Mouse (Mus musculus): ENCODE data around the gene Lsamp. TPM values are rescaled to one million over a fixed set of nuclear protein-coding genes. Genes with fewer than 3 reads are reported as not detected.

Gene Lsamp
- total RNA-seq, 2 experiments from 2014 or later, result not detected

DNA sequence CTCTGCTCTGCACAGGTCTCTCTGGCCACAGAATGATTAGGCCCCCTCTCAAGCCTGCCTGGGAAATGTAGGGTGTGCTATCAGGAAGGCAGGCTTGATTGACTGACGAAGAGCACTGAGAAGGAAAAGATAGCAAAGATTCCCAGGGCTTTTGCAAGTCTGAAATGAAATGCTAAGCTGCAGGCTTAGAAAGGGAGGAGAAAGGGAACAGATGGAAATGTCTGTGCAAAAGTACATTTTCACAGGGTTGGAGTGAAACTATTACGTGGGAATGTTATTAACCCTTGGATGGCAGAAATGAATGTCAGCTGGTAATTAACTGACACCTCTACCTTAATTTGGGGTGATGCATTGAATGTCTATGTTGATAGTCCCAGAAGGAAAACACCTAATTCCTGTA, 248.9 kb downstream of the Lsamp start:
- ATAC-seq (replicated peaks; ENCODE audit: low FRiP score, low TSS enrichment, poor library complexity, severe bottlenecking), result no peak

DNA sequence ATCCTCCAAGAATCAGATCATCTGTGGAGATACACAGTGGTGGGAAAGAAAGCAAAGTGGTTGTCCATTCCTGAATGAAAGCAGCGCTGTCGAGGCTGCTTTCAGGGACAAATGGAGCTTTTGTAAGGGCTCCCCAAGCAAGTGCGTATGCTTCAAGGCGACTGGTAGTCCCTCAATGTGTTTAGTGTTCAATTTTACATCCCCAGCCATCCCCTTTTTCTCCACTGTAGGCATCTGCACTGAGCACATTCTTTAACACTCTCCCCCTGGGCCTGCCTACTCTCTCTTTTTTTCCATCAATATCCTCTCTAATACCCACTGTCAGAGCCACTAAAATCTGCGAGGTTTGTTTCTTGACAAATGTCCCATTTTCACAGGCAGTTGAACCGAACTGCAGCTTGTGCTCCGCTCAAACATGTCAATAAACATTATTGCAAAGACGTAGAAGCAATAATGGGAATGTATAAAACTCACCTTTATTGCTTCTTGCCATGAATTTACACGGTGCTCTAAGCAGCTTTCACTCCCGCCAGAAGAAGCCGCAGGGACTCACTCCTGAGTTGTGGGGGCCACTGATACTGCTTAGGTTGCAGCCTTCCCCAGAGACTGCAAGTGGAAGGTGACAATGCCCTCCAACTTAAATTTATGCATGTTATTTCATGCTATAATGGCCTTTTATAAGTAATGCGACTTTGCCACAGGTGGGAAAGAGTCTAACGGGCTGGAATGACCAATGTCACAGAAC, 250.2 kb downstream of the Lsamp start:
- no peak for ATAC-seq (replicated peaks; ENCODE audit: low FRiP score, low TSS enrichment, poor library complexity, severe bottlenecking)

DNA sequence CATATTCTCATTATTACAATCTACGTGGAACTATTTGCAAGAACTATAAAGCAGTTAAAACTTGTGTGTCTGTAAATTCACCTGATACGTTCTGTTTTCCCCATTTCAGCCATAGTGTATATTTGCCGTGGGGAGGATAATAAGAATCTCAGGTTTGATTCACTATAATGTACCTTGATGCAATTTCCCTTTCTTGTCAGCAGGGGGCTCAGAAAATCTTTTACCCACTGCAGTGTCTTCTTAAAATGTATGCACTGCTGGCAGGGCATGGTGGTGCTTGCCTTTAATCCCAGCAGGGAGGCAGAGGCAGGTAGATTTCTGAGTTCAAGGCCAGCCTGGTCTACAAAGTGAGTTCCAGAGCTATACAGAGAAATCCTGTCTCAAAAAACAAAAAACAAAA, 287.7 kb downstream of the Lsamp start:
- ATAC-seq (replicated peaks; ENCODE audit: low FRiP score, low TSS enrichment, poor library complexity, severe bottlenecking), result 0 out of 2 replicates have a peak, but pooled peaks have one; percentile 59

DNA sequence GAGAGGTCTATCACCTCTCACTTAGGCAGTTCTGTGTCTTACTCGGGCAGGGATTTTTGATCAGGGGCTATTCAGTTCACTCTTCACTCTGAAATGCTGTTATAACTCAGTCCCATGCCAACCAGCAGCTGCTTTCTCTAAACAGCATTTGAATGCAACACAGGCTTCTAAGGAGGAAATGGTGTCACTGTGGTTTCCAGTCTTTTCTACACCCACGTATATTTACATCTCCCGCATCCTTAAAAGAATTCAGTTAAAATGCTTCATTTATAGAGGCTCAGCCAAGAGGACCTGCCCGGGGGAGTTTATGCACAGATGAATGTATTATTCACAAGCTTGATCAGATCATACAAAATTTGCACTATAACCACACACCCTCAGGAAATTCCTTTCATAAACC, 306.0 kb downstream of the Lsamp start:
- no peak for ATAC-seq (replicated peaks; ENCODE audit: low FRiP score, low TSS enrichment, poor library complexity, severe bottlenecking)

DNA sequence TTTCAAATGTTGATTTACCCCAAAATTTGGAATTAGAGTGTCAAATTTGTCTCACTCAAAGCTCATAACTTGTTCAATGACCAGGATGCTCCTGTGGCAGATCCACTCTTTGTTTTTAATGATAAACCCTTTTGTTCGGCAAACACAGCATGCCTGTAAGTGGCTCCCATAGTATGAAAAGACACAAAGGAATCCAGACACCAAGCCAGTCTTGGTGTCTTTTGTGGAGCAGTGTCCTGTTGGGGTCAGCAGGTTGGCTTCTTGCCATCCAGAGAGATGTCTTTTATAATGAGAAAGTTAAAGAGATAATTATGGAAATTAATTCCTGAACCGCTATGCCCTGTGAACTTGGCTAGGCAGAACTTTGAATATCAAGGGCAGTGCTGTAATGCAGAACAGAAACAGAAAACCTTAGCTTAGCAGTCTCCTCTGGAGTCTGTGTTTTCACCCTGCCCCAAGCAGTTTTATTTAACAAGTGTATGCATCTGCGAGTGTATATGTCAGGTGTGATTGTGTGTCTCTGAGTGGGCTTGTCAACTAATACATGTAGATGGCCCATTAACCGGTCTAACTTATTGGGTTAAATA, 310.2 kb downstream of the Lsamp start:
- ATAC-seq (replicated peaks; ENCODE audit: low FRiP score, low TSS enrichment, poor library complexity, severe bottlenecking), result no peak

DNA sequence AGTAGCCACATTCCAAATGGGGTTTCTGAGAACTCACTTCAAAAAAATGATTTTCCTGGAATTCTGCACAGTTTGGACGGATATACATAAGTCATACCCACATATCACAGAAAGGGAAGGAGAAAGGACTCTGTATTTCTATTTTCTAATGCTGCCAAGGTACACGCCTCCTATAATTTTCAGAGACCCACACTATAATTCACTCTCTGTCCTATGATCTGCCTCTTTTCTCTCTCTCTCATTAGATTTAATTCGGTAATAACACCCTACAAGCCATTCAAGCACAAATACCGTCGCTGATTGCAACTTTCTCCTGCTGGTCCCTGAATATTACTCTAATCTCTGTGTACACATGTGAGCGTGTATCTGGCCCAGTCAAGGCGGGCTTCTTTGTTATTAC, 311.1 kb downstream of the Lsamp start:
- ATAC-seq (replicated peaks; ENCODE audit: low FRiP score, low TSS enrichment, poor library complexity, severe bottlenecking), result no peak

DNA sequence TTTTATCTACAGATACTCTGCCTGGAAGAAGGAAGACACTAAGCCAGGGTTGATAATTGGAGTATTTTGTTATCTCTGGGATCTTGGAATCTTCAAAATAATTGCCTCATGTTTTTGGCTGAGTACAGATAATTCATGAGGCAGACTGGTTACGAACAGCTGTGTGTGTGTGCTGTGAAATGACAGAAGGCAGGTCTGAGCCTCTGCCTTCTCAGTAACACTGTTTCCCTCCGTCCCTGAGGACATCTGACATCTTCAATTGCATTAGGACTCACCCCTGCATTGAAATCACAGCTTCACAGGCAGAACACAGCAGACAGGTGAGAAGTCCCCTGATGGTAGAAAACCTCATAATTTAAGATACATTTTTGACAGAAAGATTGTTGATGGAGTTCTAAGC, 323.5 kb downstream of the Lsamp start:
- ATAC-seq (replicated peaks; ENCODE audit: low FRiP score, low TSS enrichment, poor library complexity, severe bottlenecking), result no peak

DNA sequence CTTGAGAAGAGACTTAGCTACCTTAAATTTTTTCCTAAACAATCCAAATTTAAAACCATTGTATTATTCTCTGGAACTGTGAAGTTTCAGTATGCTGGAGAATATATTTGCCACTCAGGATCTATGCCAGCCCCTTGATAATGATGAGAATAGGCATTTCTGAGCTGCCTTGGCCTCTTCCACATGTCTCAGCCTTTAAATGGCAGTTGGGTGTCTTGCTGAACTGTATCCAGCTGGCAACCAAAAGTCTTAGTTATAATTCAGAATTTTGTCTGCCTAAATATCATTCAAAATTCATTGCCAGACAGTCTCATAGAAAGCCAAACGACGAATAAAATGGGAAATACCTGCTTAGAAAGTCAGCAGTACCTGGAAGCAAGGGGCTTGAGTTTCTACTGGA, 332.0 kb downstream of the Lsamp start:
- no peak for ATAC-seq (replicated peaks; ENCODE audit: low FRiP score, low TSS enrichment, poor library complexity, severe bottlenecking)

DNA sequence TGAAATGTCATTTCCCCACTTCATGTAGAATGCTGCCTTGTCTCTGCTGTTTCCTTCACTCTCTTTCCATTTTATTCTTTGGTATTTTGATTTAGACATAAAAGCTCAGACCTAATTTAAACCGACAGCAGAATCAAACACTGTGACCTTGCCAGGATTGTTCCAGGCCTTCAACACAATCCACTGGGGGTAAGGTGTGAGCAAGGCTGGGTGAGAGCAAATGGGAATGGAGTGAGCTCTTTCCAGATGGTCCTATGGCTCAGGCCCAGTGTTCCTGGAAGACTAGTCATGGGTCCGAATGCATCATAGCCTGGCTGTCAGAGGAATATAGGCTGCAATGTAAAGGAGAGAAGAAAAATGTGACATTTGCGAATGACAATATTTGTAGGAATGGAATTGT, 340.6 kb downstream of the Lsamp start:
- no peak for ATAC-seq (replicated peaks; ENCODE audit: low FRiP score, low TSS enrichment, poor library complexity, severe bottlenecking)

DNA sequence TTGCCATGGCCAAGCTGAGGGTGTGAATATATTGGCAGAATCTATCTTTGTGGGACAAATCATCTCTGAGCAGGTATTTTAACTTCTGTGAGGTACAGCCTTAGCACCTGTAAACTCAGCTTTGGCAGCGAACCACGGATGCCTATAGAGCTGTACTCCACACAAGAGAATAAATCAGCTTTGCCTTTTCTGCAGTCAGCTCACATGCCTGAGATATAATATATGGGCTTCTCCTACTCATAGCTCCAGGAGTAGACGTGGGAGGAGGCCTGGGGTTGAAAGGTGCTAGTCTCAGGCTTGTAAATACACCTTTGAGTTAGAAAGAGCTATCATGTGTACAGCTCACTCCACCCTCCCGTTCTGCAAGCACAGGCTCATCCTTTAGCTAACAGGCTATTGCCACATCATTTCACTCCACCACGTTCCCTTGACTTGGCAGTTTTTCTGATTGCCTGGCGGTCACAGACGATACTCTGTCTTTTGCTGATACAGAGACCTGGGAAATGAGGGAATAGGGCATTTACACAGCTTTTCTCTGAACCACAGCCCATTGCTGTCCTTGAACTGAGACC, 344.2 kb downstream of the Lsamp start:
- ATAC-seq (replicated peaks; ENCODE audit: low FRiP score, low TSS enrichment, poor library complexity, severe bottlenecking), result no peak

DNA sequence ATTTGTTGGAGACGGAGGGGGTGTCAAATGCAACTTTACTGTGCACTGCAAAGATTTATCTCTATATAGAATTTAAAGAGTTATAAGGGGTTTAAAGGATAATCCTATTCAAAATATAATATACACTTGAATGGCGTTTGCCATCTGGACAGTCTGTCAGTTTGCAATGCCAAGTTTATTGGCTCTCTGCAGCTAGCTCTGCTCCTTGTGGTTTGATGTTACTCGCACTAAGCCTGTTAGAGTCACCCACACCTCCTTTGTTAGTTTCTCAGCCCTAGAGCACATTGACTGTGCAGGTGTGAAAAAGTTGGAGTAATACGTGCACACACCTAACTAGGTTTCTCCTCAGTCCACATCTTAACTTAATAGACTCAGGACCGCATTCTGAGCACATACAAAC, 385.5 kb downstream of the Lsamp start:
- no peak for ATAC-seq (replicated peaks; ENCODE audit: low FRiP score, low TSS enrichment, poor library complexity, severe bottlenecking)

DNA sequence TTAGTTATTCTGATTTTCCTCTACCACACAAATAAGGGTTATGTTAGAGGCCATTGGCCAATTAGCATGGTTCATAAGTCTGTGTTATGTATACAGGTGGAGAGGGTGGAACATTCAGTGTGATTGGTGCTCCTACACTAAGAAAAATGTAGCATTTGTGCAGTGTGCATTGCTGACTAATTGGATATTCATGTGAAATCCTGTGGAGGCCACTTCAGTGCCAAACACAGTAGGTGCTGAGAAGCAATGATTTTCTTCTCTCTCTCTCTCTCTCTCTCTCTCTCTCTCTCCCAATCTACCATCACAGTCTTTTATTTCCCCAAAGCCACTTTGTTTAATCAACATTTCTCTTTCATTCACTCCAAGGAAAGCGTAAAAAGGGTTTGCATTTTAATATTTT, 387.1 kb downstream of the Lsamp start:
- ATAC-seq (replicated peaks; ENCODE audit: low FRiP score, low TSS enrichment, poor library complexity, severe bottlenecking), result no peak

DNA sequence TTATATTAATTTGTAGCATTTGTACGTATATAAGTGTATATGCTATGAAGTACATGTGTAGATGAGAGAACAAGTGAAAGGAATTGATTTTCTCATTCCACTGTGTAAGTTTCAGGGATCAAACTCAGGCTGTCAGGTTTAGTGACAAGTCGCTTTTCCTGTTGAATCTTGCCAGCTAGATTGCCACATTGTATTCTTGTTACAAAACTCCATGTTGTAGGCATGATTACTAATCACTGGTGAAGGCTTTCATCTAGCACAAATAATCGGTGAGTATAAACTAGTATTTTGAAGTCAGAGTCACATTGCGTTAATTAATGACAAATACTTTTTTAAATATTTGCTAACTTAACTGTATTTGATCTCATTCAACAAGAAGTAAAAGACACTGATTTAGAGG, 391.2 kb downstream of the Lsamp start:
- no peak for ATAC-seq (replicated peaks; ENCODE audit: low FRiP score, low TSS enrichment, poor library complexity, severe bottlenecking)

DNA sequence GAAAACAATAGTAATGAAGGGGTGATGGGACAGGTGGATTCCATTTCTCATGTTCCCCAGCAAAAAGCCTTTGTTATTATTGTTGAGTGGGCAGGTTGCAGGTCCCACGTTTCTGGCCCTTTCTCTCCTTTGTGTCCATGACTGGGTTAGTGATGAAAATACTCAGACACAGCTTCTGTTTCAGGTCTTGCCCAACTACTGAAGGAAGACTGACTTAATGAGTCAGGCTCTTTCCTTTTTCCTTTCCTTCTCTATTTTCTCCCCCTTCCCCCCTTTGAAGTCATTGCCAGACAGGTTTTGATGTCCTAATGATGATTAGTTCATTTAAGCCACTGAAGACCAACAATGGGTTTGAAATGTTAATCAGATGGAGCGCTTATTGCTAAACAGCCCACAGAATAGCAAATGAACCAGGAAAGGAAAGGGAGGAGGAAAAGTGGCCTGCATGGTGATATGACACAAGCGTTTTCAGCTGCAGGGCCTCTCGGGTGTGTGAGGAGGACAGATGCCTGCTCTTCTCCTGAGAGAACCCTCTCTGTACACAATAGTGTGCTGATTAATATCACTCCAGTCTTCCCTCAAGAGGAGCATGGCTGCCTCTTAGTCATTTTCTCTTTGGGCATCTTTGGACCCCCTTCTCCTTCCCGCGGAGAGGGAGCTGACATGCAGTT, 393.1 kb downstream of the Lsamp start:
- no peak for ATAC-seq (replicated peaks; ENCODE audit: low FRiP score, low TSS enrichment, poor library complexity, severe bottlenecking)

DNA sequence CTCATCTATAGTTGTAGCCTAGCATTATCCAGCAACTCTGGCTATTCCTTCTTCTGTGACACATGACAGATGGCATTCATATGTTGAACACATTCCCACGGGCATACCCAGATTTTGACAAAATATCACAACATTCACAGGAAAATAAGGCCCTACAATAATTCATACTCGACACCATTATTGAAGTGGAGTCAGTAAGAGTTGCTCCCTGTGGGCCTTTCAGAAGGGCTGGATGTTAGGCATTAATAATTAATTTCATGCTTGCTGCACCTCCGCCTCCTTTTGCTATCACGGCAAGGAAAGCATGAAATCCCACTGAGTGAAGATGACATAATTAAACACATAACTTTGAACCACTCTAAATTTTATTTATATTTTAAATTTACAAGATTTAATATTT, 407.9 kb downstream of the Lsamp start:
- no peak for ATAC-seq (replicated peaks; ENCODE audit: low FRiP score, low TSS enrichment, poor library complexity, severe bottlenecking)

DNA sequence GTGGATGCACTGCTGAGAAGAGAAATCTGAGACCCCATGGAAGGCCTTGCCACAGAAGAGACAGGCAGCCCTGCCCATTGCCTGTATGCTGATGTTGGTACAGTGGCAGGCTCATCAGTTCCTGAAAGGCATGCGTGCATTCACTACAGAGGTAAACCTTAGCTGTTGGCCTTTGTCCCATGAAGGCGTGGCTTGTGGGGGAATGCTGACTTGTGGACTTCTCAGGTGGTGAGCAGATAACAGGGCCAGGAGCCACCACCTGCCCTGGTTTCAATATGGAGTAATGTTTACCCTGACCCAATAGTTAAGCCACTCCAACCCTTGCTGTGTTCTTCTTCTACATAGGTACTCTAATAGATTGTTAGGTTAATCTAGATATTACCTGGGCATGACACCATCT, 415.4 kb downstream of the Lsamp start:
- ATAC-seq (replicated peaks; ENCODE audit: low FRiP score, low TSS enrichment, poor library complexity, severe bottlenecking), result no peak

DNA sequence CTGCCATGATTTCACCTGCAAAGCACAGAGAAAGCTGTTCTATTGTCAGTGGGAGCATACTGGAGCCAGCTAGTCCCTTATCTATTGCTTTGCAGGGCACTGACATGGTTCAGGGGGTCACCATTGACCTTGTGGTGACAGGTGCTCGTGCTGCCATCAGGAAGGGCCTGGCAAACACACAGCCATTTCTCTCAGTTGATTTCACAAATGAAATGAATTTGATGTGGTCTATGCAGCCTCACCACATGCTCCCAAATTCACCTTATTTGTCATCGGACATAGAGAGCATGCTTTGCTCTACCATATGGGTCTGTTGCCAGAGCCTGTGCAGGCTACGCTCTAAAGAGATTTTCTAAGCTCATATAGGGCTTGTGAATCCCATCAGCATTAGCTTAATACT, 450.1 kb downstream of the Lsamp start:
- no peak for ATAC-seq (replicated peaks; ENCODE audit: low FRiP score, low TSS enrichment, poor library complexity, severe bottlenecking)

DNA sequence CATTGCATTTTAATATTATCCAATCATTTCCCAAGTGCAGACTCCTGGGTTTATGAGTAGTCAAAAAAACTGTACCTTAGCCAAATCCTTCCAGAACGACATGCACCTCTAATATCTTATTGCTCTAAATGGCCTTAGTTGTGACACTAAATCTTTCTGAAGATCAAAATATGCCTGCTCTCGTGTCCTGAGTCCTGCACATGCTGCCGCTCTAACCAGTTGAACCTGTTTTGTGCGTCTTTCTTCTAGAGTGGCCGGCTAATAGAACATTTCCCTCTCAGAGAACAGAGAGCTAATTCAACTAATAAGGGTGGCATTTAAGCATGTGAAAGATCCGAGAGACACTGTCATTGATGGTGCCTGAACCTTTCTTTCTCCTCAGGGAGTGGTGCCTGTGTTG, 452.3 kb downstream of the Lsamp start:
- no peak for ATAC-seq (replicated peaks; ENCODE audit: low FRiP score, low TSS enrichment, poor library complexity, severe bottlenecking)

DNA sequence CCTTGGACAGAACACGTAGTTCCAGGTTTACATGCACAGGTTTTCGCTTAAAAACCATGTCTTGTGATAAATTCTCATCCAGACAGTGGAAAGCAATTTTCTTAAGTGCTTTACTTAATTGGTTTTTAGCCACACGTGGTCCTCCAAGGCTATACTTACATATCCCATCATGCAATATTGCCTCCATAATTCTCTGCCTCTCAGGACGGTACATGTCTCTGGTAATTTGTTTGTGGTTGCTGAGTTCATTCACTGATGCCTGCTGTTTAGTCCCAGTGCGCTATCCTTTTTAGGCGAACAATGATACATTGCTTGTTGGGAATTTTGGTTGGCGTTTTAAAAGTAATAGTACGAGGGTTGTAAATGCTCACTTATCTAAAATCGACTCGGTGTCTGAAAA, 453.7 kb downstream of the Lsamp start:
- ATAC-seq (replicated peaks; ENCODE audit: low FRiP score, low TSS enrichment, poor library complexity, severe bottlenecking), result no peak

DNA sequence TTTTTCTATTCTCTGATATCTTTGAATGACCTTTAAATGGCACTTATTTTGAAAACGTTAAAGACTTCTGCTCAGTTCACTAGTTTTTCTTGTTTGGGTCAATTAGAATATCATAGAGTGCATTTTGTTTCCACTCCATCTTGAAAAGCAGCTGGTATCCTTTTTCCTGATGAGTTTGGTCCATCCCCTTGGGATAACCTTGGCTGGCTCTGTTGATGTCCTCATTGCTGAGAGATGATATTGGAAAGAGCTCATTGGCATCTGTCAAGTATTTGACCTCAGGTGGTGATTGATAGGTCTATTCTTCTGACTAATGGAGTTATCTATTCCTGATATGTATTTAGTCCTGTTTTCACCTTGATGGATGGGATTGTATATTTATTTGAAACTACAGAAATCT, 454.7 kb downstream of the Lsamp start:
- no peak for ATAC-seq (replicated peaks; ENCODE audit: low FRiP score, low TSS enrichment, poor library complexity, severe bottlenecking)

DNA sequence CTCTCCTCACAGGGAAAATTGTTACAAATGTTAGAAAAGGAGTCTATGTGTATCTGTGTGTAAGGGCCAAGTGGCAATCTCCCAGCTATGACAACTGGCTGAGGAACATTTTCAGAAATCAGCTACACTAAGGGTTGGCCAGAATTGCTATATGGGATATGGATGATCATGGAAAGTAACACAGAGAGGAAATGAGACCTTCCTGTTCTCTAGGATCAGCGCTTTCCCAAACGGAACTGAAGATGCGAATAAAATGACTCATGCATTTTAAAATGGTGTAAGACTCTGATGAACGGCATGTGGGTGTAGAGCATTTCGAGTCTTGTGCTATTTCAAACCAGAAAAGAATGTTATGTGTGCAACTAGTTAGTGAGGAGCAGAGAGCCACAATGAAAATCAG, 462.4 kb downstream of the Lsamp start:
- ATAC-seq (replicated peaks; ENCODE audit: low FRiP score, low TSS enrichment, poor library complexity, severe bottlenecking), result no peak
